Mouse (Mus musculus) right cerebral cortex, adult 18-20 months (tissue): ENCODE measurements around the gene Olfr730.

ENCODE experiments used
- DNase-seq: peaks from one replicate; pipeline ENCODE4 v3.0.0; 2022; ENCODE audit warnings: mixed read lengths

Gene Olfr730

DNA sequence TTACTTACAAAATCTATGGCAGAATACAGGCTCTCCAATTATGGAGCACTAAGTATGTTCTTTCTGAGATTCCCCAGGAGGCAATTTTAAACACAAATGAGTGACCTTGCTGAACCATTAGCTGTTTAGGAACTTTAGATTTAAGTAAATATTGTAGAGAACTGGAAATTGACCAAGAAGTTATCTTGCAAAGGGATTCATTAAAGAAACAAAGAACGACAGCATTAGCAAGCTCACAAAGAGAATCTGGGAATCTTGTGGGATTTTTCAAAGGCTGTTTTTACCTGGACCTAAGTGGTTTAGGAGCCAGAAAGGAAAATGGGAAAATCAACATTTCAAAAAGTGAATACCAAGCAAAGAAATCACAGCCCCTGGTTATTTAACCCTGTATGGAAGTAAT is at the start of gene Olfr730:
Olfr730 (minus strand) TSS at position 101 of the 400 bp plus-strand sequence.
- no peak for DNase-seq

DNA sequence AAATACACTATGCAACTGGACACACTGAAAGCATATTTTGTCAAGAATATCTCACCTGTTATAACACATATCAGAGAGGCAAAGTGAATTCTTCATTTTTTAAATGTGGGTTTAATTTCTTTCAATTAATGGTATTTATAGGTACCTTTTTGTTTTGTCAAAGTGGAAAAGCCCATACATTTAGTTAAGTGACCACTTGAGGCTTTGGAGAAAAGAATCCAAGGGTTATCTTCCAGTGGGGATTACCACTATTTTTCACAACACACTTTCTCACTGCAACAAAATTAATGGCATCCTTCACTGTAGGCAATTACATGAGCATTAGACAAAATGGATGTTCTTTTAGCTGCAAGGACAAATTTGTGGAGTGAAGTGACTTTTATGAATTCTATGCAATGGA is 35.2 kb downstream of the Olfr730 start, which contains the start of gene Olfr729:
Olfr729 (minus strand) TSS at position 101 of the 400 bp plus-strand sequence.
- no peak for DNase-seq

DNA sequence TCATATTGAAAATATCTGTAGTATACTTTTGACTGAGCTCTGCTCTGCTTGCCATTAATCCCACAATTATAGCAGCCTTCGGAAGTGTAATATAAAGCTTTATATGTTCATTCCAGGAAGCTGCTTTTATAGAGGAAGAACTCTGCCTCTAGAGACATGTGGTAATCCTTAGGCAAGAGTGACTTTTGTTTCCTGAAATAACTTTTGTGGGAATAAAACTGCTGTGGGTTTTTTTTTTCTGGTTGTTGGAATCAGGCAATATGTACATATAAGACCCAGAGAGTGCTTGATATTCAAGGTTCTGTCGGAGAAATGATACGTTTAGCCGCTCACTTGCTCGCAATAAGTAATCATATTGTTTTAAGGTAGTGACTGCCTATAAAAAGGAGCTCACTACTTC is 45.4 kb downstream of the Olfr730 start, which contains the start of gene Olfr728:
Olfr728 (minus strand) TSS at position 101 of the 400 bp plus-strand sequence.
- DNase-seq: no peak
